Mouse (Mus musculus): Measurements from ENCODE around the gene Arsb. TPM values are rescaled to one million over a fixed set of nuclear protein-coding genes. Genes with fewer than 3 reads are reported as not detected.

The Arsb gene
- polyA plus RNA-seq, 1 experiment, result 21.8 TPM

- TF ChIP-seq POLR2A (IDR thresholded peaks at IDR 0.05; ENCODE audit: borderline replicate concordance, low read depth, low read length), result no peak
- TF ChIP-seq CTCF (IDR thresholded peaks at IDR 0.05; ENCODE audit: low read depth, low read length), result no peak
- Histone ChIP-seq H3K4me3 (ENCODE audit: insufficient read depth, low read length) (no peak overlapping the region), H3K27ac (ENCODE audit: insufficient read depth, low read depth, low read length) (no peak overlapping the region), H3K4me1 (ENCODE audit: control insufficient read depth, insufficient read depth, low read length) (peaks cover 2% of the 10 kb centered on the region; the same call in 1 of the 2 replicates)
These were observed 106.5 kb downstream of the Arsb start for GRCm38 (mm10) chr13:93877924-93878323.

DNA sequence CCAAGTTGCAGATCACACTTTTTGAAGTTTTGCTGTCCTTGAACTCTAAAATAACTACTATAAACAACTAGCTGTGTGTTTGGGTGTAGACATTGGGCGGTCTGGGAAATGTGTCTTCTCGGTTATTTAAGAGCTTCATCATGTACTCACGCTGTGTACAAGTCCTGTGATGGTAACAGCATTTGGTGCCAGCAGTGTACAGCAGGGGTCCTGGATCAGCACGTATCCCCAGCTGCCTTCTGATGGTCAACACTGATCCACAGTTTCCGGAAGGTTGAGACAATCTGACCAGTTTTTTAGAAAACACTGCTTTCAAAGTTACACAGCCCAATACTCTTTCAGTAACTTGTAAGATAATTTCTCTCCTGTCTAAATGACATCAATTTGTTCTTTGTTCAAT is 108.0 kb downstream of the Arsb start:
- TF ChIP-seq POLR2A (IDR thresholded peaks at IDR 0.05; ENCODE audit: borderline replicate concordance, low read depth, low read length), result no peak
- no peak for TF ChIP-seq CTCF (IDR thresholded peaks at IDR 0.05; ENCODE audit: low read depth, low read length)
- Histone ChIP-seq H3K4me1 (ENCODE audit: control insufficient read depth, insufficient read depth, low read length) (peaks cover 2% of the 10 kb centered on the region; the same call in 1 of the 2 replicates), H3K27ac (ENCODE audit: insufficient read depth, low read depth, low read length) (no peak overlapping the region), H3K4me3 (ENCODE audit: insufficient read depth, low read length) (no peak overlapping the region)

DNA sequence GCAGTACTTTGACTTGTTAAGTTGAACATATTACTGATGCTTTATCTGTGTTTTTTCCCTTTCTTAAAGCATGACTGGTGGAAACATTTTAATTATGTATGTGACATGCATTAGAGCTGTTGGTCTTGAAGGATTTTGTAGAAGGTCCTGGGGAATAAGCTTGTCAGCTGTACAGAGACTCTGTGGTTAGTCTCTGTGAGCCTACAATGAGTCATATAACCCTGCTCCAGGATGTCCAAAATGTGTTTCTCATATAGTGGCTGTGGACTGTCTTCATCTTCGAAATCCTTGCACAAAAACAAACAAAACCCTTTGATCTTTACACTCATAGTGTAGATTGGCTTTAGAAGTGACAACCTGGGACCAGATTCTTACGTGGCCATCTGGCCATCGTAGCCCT is 110.7 kb downstream of the Arsb start:
- H3K27ac ChIP-seq (ENCODE audit: insufficient read depth, low read depth, low read length), result no peak overlapping the region
- TF ChIP-seq CTCF (IDR thresholded peaks at IDR 0.05; ENCODE audit: low read depth, low read length), result no peak
- no peak for TF ChIP-seq POLR2A (IDR thresholded peaks at IDR 0.05; ENCODE audit: borderline replicate concordance, low read depth, low read length)
- H3K4me3 ChIP-seq (ENCODE audit: insufficient read depth, low read length), result no peak overlapping the region
- peaks cover 7% of the 10 kb centered on the region for H3K4me1 ChIP-seq (ENCODE audit: control insufficient read depth, insufficient read depth, low read length)

- Histone ChIP-seq H3K4me3 (ENCODE audit: insufficient read depth, low read length) (no peak overlapping the region), H3K27ac (ENCODE audit: insufficient read depth, low read depth, low read length) (no peak overlapping the region), H3K4me1 (ENCODE audit: control insufficient read depth, insufficient read depth, low read length) (peaks cover 7% of the 10 kb centered on the region)
- TF ChIP-seq POLR2A (IDR thresholded peaks at IDR 0.05; ENCODE audit: borderline replicate concordance, low read depth, low read length) (no peak), CTCF (IDR thresholded peaks at IDR 0.05; ENCODE audit: low read depth, low read length) (no peak)
These were observed 115.6 kb downstream of the Arsb start for GRCm38 (mm10) chr13:93886999-93887398.

GRCm38 (mm10) chr13:93888196-93888595 is 116.8 kb downstream of the Arsb start:
- TF ChIP-seq POLR2A (IDR thresholded peaks at IDR 0.05; ENCODE audit: borderline replicate concordance, low read depth, low read length) (no peak), CTCF (IDR thresholded peaks at IDR 0.05; ENCODE audit: low read depth, low read length) (no peak)
- Histone ChIP-seq H3K27ac (ENCODE audit: insufficient read depth, low read depth, low read length) (no peak overlapping the region), H3K4me3 (ENCODE audit: insufficient read depth, low read length) (no peak overlapping the region), H3K4me1 (ENCODE audit: control insufficient read depth, insufficient read depth, low read length) (peaks cover 6% of the 10 kb centered on the region)

- Histone ChIP-seq H3K4me1 (ENCODE audit: control insufficient read depth, insufficient read depth, low read length) (peaks cover 6% of the 10 kb centered on the region), H3K4me3 (ENCODE audit: insufficient read depth, low read length) (no peak overlapping the region), H3K27ac (ENCODE audit: insufficient read depth, low read depth, low read length) (no peak overlapping the region)
- TF ChIP-seq CTCF (IDR thresholded peaks at IDR 0.05; ENCODE audit: low read depth, low read length) (no peak), POLR2A (IDR thresholded peaks at IDR 0.05; ENCODE audit: borderline replicate concordance, low read depth, low read length) (no peak)
These were observed 117.5 kb downstream of the Arsb start for GRCm38 (mm10) chr13:93888916-93889315.

- Histone ChIP-seq H3K27ac (ENCODE audit: insufficient read depth, low read depth, low read length) (no peak overlapping the region), H3K4me3 (ENCODE audit: insufficient read depth, low read length) (no peak overlapping the region), H3K4me1 (ENCODE audit: control insufficient read depth, insufficient read depth, low read length) (peaks cover 6% of the 10 kb centered on the region)
- no peak for TF ChIP-seq CTCF (IDR thresholded peaks at IDR 0.05; ENCODE audit: low read depth, low read length)
- TF ChIP-seq POLR2A (IDR thresholded peaks at IDR 0.05; ENCODE audit: borderline replicate concordance, low read depth, low read length), result no peak
These were observed 118.6 kb downstream of the Arsb start for GRCm38 (mm10) chr13:93889991-93890390.

- no peak for TF ChIP-seq CTCF (IDR thresholded peaks at IDR 0.05; ENCODE audit: low read depth, low read length)
- TF ChIP-seq POLR2A (IDR thresholded peaks at IDR 0.05; ENCODE audit: borderline replicate concordance, low read depth, low read length), result no peak
- Histone ChIP-seq H3K27ac (ENCODE audit: insufficient read depth, low read depth, low read length) (no peak overlapping the region), H3K4me1 (ENCODE audit: control insufficient read depth, insufficient read depth, low read length) (peaks cover 6% of the 10 kb centered on the region), H3K4me3 (ENCODE audit: insufficient read depth, low read length) (no peak overlapping the region)
These were observed 119.8 kb downstream of the Arsb start for GRCm38 (mm10) chr13:93891276-93891675.

- H3K27ac ChIP-seq (ENCODE audit: insufficient read depth, low read depth, low read length), result no peak overlapping the region
- TF ChIP-seq CTCF (IDR thresholded peaks at IDR 0.05; ENCODE audit: low read depth, low read length) (no peak), POLR2A (IDR thresholded peaks at IDR 0.05; ENCODE audit: borderline replicate concordance, low read depth, low read length) (no peak)
- no peaks in the 10 kb centered on the region for H3K4me1 ChIP-seq (ENCODE audit: control insufficient read depth, insufficient read depth, low read length)
- H3K4me3 ChIP-seq (ENCODE audit: insufficient read depth, low read length), result no peak overlapping the region
These were observed 120.7 kb downstream of the Arsb start for GRCm38 (mm10) chr13:93892101-93892500.

DNA sequence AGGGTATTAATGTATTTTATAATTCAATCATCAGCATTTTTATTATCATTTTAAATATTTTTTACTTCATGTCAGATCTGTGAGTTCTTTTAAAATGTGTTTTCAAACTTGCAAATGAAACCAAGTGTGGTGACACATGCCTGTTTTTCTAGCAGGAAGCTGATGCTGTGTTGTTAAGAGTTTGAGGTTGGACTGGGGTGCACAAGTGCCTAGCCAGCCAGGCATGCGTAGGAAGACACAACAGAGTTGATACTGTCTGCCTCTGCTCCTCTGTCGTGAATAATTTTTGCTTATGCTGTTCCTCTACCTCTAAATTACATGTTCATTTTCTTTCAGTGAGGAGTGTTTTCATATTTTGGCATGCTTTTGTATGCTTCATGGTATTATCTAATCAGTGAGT is 122.7 kb downstream of the Arsb start:
- Histone ChIP-seq H3K4me1 (ENCODE audit: control insufficient read depth, insufficient read depth, low read length) (peaks cover 5% of the 10 kb centered on the region), H3K4me3 (ENCODE audit: insufficient read depth, low read length) (no peak overlapping the region), H3K27ac (ENCODE audit: insufficient read depth, low read depth, low read length) (no peak overlapping the region)
- TF ChIP-seq POLR2A (IDR thresholded peaks at IDR 0.05; ENCODE audit: borderline replicate concordance, low read depth, low read length) (no peak), CTCF (IDR thresholded peaks at IDR 0.05; ENCODE audit: low read depth, low read length) (no peak)

DNA sequence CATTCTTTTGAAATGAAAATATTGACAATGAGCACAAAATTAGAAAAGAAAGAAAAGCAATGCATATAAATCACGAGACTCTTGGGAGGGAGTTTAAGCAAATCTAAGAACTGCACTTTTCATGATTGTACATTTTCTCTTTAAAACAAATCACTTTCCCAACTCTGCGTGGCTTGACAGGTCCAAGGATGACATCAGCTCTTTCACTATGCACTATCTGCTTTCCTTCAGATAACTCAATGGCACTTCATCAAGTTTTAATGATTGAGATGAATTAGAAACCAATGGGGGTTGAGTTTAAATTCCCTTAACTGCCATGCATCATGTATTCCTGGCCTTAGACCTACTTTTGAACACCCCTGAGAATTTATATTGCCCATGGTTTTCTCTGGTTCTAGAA is 124.0 kb downstream of the Arsb start:
- no peak overlapping the region for H3K4me3 ChIP-seq (ENCODE audit: insufficient read depth, low read length)
- no peak overlapping the region for H3K27ac ChIP-seq (ENCODE audit: insufficient read depth, low read depth, low read length)

More for the DNA sequence above, 124.0 kb downstream of the Arsb start:
- TF ChIP-seq CTCF (IDR thresholded peaks at IDR 0.05; ENCODE audit: low read depth, low read length) (no peak), POLR2A (IDR thresholded peaks at IDR 0.05; ENCODE audit: borderline replicate concordance, low read depth, low read length) (no peak)
- H3K4me1 ChIP-seq (ENCODE audit: control insufficient read depth, insufficient read depth, low read length), result peaks cover 12% of the 10 kb centered on the region
